Mouse (Mus musculus) intestine, postnatal 0 days (tissue): ENCODE measurements around the gene Card10. TPM values are rescaled to one million over a fixed set of nuclear protein-coding genes. Genes with fewer than 3 reads are reported as not detected.
A peak's percentile ranks its signal among the peaks of the same experiment; 100 is the strongest.

Experiments
- ATAC-seq: fragments of 200-750 bp; cut with Nextera tagmentation; 2 replicates; pipeline ENCODE4 v1.8.0; 2017; ENCODE audit warnings: mild to moderate bottlenecking, moderate TSS enrichment, moderate library complexity
- H3K27ac ChIP-seq: fragments of 300-500 bp; sonication (generic); 2 replicates; pipeline ENCODE4 v1.5.1; 2014; ENCODE audit warnings: mild to moderate bottlenecking, low read depth, low read length, moderate library complexity
- H3K27me3 ChIP-seq: fragments of 300-500 bp; sonication (generic); replicated peaks from 2 replicates; pipeline ENCODE4 v1.6.1; 2014; ENCODE audit warnings: low read length, mixed read lengths; ENCODE audit not compliant: control insufficient read depth, insufficient read depth
- H3K36me3 ChIP-seq: fragments of 300-500 bp; sonication (generic); 2 replicates; pipeline ENCODE4 v1.6.1; 2014; ENCODE audit warnings: mild to moderate bottlenecking, moderate library complexity; ENCODE audit not compliant: control insufficient read depth, insufficient read depth
- H3K4me1 ChIP-seq: fragments of 300-500 bp; sonication (generic); replicated peaks from 2 replicates; pipeline ENCODE4 v1.6.1; 2014; ENCODE audit warnings: antibody characterized with exemption, low read length, mixed read lengths; ENCODE audit not compliant: control insufficient read depth, insufficient read depth
- H3K4me2 ChIP-seq: fragments of 300-500 bp; sonication (generic); replicated peaks from 2 replicates; pipeline ENCODE4 v1.6.1; 2014; ENCODE audit warnings: low read depth, mild to moderate bottlenecking, moderate library complexity
- H3K4me3 ChIP-seq: fragments of 300-500 bp; sonication (generic); 2 replicates; pipeline ENCODE4 v1.5.1; 2014; ENCODE audit warnings: low read depth, low read length
- H3K9ac ChIP-seq: fragments of 300-500 bp; sonication (generic); 2 replicates; pipeline ENCODE4 v1.6.1; 2014; ENCODE audit warnings: mild to moderate bottlenecking, low read depth, low read length
- H3K9me3 ChIP-seq: fragments of 300-500 bp; sonication (generic); 2 replicates; pipeline ENCODE4 v1.6.1; 2016; ENCODE audit warnings: mixed run types; ENCODE audit not compliant: control insufficient read depth
- CTCF ChIP-seq: sonication (generic); IDR thresholded peaks from 2 replicates; pipeline ENCODE4 v1.5.1; 2016; ENCODE audit warnings: low read depth, mild to moderate bottlenecking, control low read depth, antibody characterized with exemption, moderate library complexity
- WGBS: fragments of 180-500 bp; shearing (Covaris S2); extraction: QIAGEN DNeasy Blood & Tissue Kit; methylation state at CpG from one replicate; pipeline ENCODE4 v1.1.7; 2014; 5-methylcytosine and 5-hydroxymethylcytosine counted together
- polyA plus RNA-seq: library from polyadenylated mRNA; unstranded; fragments of >200 nt; fragmentation: Nextera tagmentation; extraction: Ambion mirVana; gene quantifications from 2 replicates; pipeline ENCODE4 v1.2.1, GENCODE M21; 2015

Card10 gene
- polyA plus RNA-seq, 1 experiment from 2014 or later = 3.2 TPM

GRCm38 (mm10) chr15:78803499-78803900 is 658 bp upstream of the Card10 start:
- Histone ChIP-seq H3K9ac (no peak overlapping the region), H3K36me3 (no peaks in the 10 kb centered on the region), H3K4me2 (peak overlapping the region; percentile 94), H3K27ac (peak overlapping the region; percentile 78; the same call in 1 of the 2 replicates), H3K27me3 (no peaks in the 10 kb centered on the region; the same call in 1 of the 2 replicates), H3K9me3 (no peaks in the 10 kb centered on the region), H3K4me3 (no peak overlapping the region), H3K4me1 (peaks cover 10% of the 10 kb centered on the region)
- TF ChIP-seq CTCF = no peak
- 6% methylated on average over 8 of the region's 8 CpGs for WGBS
- ATAC-seq = peak; percentile 41

GRCm38 (mm10) chr15:78801971-78802741 is 686 bp downstream of the Card10 start:
- H3K9ac ChIP-seq = peak overlapping the region; percentile 78
- H3K9me3 ChIP-seq = no peaks in the 10 kb centered on the region
- 3% methylated on average over 55 of the region's 67 CpGs for WGBS
- peak overlapping the region; percentile 56 for H3K4me3 ChIP-seq
- peaks cover 10% of the 10 kb centered on the region for H3K4me1 ChIP-seq
- peak overlapping the region; percentile 78 for H3K27ac ChIP-seq
- no peaks in the 10 kb centered on the region; the same call in 1 of the 2 replicates for H3K27me3 ChIP-seq
- peak; percentile 13; the same call in 1 of the 2 replicates for ATAC-seq
- 0 out of 2 replicates have a peak, but pooled peaks cover 5% of the 10 kb centered on the region for H3K36me3 ChIP-seq
- peak overlapping the region; percentile 94 for H3K4me2 ChIP-seq
- peak; percentile 45 for TF ChIP-seq CTCF

GRCm38 (mm10) chr15:78801571-78801970 is 1.3 kb downstream of the Card10 start:
- H3K4me2 ChIP-seq = peak overlapping the region; percentile 94
- WGBS = 64% methylated on average over 9 of the region's 9 CpGs
- no peaks in the 10 kb centered on the region for H3K9me3 ChIP-seq
- H3K27ac ChIP-seq = no peak overlapping the region
- no peak for TF ChIP-seq CTCF
- H3K9ac ChIP-seq = no peak overlapping the region
- H3K4me1 ChIP-seq = peaks cover 10% of the 10 kb centered on the region
- ATAC-seq = no peak
- H3K4me3 ChIP-seq = peak overlapping the region; percentile 56
- 0 out of 2 replicates have a peak, but pooled peaks cover 5% of the 10 kb centered on the region for H3K36me3 ChIP-seq
- no peaks in the 10 kb centered on the region; the same call in 1 of the 2 replicates for H3K27me3 ChIP-seq

GRCm38 (mm10) chr15:78799029-78799428 is 3.8 kb downstream of the Card10 start:
- 71% methylated on average over 20 of the region's 21 CpGs for WGBS
- no peak for TF ChIP-seq CTCF
- no peak overlapping the region for H3K27ac ChIP-seq
- no peaks in the 10 kb centered on the region for H3K9me3 ChIP-seq
- 0 out of 2 replicates have a peak, but pooled peaks cover 11% of the 10 kb centered on the region for H3K36me3 ChIP-seq
- H3K4me3 ChIP-seq = no peak overlapping the region
- H3K9ac ChIP-seq = no peak overlapping the region
- H3K4me2 ChIP-seq = no peak overlapping the region
- H3K4me1 ChIP-seq = peaks cover 5% of the 10 kb centered on the region
- ATAC-seq = no peak
- H3K27me3 ChIP-seq = no peaks in the 10 kb centered on the region; the same call in 1 of the 2 replicates

GRCm38 (mm10) chr15:78797060-78797329 is 5.8 kb downstream of the Card10 start:
- Histone ChIP-seq H3K4me1 (no peaks in the 10 kb centered on the region; the same call in none of the 2 replicates), H3K9ac (no peak overlapping the region), H3K27ac (no peak overlapping the region), H3K4me3 (no peak overlapping the region), H3K4me2 (no peak overlapping the region), H3K27me3 (no peaks in the 10 kb centered on the region; the same call in 1 of the 2 replicates), H3K9me3 (no peaks in the 10 kb centered on the region), H3K36me3 (peaks cover 21% of the 10 kb centered on the region; the same call in 1 of the 2 replicates)
- WGBS = 92% methylated on average over 8 of the region's 8 CpGs
- TF ChIP-seq CTCF = no peak
- no peak for ATAC-seq

- no peak for TF ChIP-seq CTCF
- no peak for ATAC-seq
- Histone ChIP-seq H3K4me1 (no peaks in the 10 kb centered on the region; the same call in none of the 2 replicates), H3K9me3 (no peaks in the 10 kb centered on the region), H3K4me3 (no peak overlapping the region), H3K27ac (no peak overlapping the region), H3K9ac (no peak overlapping the region), H3K27me3 (no peaks in the 10 kb centered on the region; the same call in 1 of the 2 replicates), H3K36me3 (peaks cover 21% of the 10 kb centered on the region; the same call in 1 of the 2 replicates), H3K4me2 (no peak overlapping the region)
- 52% methylated on average over 25 of the region's 25 CpGs for WGBS
Measured at GRCm38 (mm10) chr15:78796196-78797059, 6.4 kb downstream of the Card10 start.
